Mouse (Mus musculus): ENCODE measurements around the gene Ip6k3. TPM values are rescaled to one million over a fixed set of nuclear protein-coding genes. Genes with fewer than 3 reads are reported as not detected.

Ip6k3 gene
- total RNA-seq, 1 experiment, result 0.27 TPM

DNA sequence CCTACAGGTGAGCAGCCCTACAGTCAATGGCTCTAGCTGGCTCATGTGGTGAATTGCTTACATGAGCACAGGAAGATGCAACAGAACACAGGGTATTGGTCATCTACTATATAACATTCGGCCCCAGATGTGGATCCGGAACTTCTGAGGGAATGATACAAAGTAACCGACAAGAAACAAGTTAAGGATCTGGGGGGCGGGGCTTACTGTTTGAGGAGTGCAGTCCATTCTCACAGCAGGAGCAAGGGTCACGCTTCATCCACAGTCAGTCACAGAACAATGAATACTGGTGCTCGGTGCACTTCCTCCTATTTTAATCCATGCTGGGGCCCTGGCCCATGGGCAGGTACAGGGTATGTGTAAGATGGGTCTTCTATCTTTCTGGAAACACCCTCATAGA lies 59.7 kb downstream of the Ip6k3 start:
- Histone ChIP-seq H3K27ac (ENCODE audit: insufficient read depth, low read depth, low read length, poor library complexity, severe bottlenecking) (no peak overlapping the region), H3K9me3 (ENCODE audit: control insufficient read depth, insufficient read depth, low read depth, low read length) (no peaks in the 10 kb centered on the region), H3K4me3 (ENCODE audit: insufficient read depth in 1 of 2, low read depth in 1 of 2, low read length in 2 of 2, poor library complexity in 1 of 2, severe bottlenecking in 1 of 2) (no peak overlapping the region), H3K9ac (ENCODE audit: insufficient read depth, low read depth, low read length, poor library complexity, severe bottlenecking) (no peak overlapping the region), H3K36me3 (ENCODE audit: control insufficient read depth, insufficient read depth, low read length, poor library complexity, severe bottlenecking) (peaks cover 53% of the 10 kb centered on the region), H3K4me1 (ENCODE audit: control insufficient read depth in 2 of 2, insufficient read depth in 2 of 2, low read length in 2 of 2, poor library complexity in 1 of 2) (peaks cover 6 to 21% of the 10 kb centered on the region in 2 experiments; a peak in 2 of 4 replicates)
- in situ Hi-C loops (cut with MboI; ENCODE audit: low sequenced_read_pairs in 2 of 2, unreplicated experiment in 2 of 2), result no loop called here
- TF ChIP-seq HCFC1 (IDR thresholded peaks at IDR 0.05; ENCODE audit: borderline replicate concordance, insufficient read depth, low read length), result no peak
- no peak for TF ChIP-seq ZC3H11A (IDR thresholded peaks at IDR 0.05; ENCODE audit: borderline replicate concordance, low read depth, low read length)
- no peak for TF ChIP-seq ZNF384 (IDR thresholded peaks at IDR 0.05; ENCODE audit: low read depth, low read length)
- TF ChIP-seq CHD2 (IDR thresholded peaks at IDR 0.05; ENCODE audit: low read depth, low read length), result no peak
- no peak for TF ChIP-seq MAFK (IDR thresholded peaks at IDR 0.05; ENCODE audit: insufficient read depth, low read depth, low read length)
- no peak for DNase-seq (ENCODE audit: low read depth, low spot score)

DNA sequence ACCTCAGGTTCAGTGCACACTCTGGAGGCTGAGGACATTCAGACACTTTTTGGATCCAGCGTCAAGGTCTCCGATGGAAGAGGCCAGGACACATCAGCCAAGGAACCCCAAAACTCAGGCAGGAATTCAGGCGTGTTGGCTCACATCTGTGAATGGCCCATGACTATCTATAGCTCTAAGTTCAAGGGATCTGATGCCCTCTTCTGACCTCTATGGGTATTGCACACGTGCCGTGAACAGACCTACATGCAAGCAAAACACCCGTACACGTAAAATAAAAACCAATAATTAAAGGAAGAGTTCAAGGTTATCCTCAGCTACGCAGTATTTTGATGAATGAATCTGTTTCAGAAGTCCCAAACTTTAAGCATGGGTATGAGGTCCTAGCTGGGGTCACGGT lies 60.9 kb downstream of the Ip6k3 start:
- no peak for DNase-seq (ENCODE audit: low read depth, low spot score)
- no peaks in the 10 kb centered on the region for H3K9me3 ChIP-seq (ENCODE audit: control insufficient read depth, insufficient read depth, low read depth, low read length)
- peaks cover 6 to 21% of the 10 kb centered on the region in 2 experiments; a peak in 2 of 4 replicates for H3K4me1 ChIP-seq (ENCODE audit: control insufficient read depth in 2 of 2, insufficient read depth in 2 of 2, low read length in 2 of 2, poor library complexity in 1 of 2)
- H3K36me3 ChIP-seq (ENCODE audit: control insufficient read depth, insufficient read depth, low read length, poor library complexity, severe bottlenecking), result peaks cover 57% of the 10 kb centered on the region
- TF ChIP-seq MAFK (IDR thresholded peaks at IDR 0.05; ENCODE audit: insufficient read depth, low read depth, low read length), result no peak
- no peak for TF ChIP-seq HCFC1 (IDR thresholded peaks at IDR 0.05; ENCODE audit: borderline replicate concordance, insufficient read depth, low read length)
- TF ChIP-seq ZC3H11A (IDR thresholded peaks at IDR 0.05; ENCODE audit: borderline replicate concordance, low read depth, low read length), result no peak
- no peak overlapping the region for H3K9ac ChIP-seq (ENCODE audit: insufficient read depth, low read depth, low read length, poor library complexity, severe bottlenecking)
- in situ Hi-C loops (cut with MboI; ENCODE audit: low sequenced_read_pairs in 2 of 2, unreplicated experiment in 2 of 2), result no loop called here
- no peak overlapping the region for H3K27ac ChIP-seq (ENCODE audit: insufficient read depth, low read depth, low read length, poor library complexity, severe bottlenecking)
- H3K4me3 ChIP-seq (ENCODE audit: insufficient read depth in 1 of 2, low read depth in 1 of 2, low read length in 2 of 2, poor library complexity in 1 of 2, severe bottlenecking in 1 of 2), result no peak overlapping the region

DNA sequence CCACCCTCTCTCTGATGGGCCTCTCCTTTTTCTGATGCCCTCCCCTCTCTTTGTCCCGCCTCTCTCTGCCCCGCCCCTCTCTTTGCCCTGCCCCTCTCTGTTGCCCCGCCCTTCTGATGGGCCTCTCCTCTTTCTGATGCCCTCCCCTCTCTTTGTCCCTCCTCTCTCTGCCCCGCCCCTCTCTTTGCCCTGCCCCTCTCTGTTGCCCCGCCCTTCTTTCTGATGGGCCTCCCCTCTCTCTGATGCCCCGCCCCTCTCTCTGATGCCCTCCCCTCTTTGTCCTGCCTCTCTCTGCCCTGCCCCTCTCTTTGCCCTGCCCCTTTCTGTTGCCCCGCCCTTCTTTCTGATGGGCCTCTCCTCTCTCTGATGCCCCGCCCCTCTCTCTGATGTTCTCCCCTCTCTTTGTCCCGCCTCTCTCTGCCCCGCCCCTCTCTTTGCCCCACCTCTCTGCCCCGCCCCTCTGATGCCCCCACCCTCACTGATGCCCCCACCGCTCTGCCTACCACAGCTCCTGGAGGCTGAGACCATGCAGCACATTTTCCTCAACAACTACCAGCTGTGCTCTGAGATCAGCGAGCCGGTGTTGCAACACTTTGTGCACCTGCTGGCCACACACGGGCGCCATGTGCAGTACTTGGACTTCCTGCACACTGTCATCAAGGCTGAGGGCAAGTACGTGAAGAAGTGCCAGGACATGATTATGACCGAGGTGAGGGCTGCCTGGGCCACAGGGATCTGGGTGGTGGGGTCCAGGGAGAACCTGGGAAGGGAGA lies 61.7 kb downstream of the Ip6k3 start:
- H3K9ac ChIP-seq (ENCODE audit: insufficient read depth, low read depth, low read length, poor library complexity, severe bottlenecking), result no peak overlapping the region
- no peak overlapping the region for H3K27ac ChIP-seq (ENCODE audit: insufficient read depth, low read depth, low read length, poor library complexity, severe bottlenecking)
- DNase-seq (ENCODE audit: low read depth, low spot score), result peak; percentile 83
- H3K4me3 ChIP-seq (ENCODE audit: insufficient read depth in 1 of 2, low read depth in 1 of 2, low read length in 2 of 2, poor library complexity in 1 of 2, severe bottlenecking in 1 of 2), result no peak overlapping the region
- in situ Hi-C loops (cut with MboI; ENCODE audit: low sequenced_read_pairs in 2 of 2, unreplicated experiment in 2 of 2), result no loop called here
- H3K36me3 ChIP-seq (ENCODE audit: control insufficient read depth, insufficient read depth, low read length, poor library complexity, severe bottlenecking), result peaks cover 57% of the 10 kb centered on the region
- no peaks in the 10 kb centered on the region for H3K9me3 ChIP-seq (ENCODE audit: control insufficient read depth, insufficient read depth, low read depth, low read length)
- TF ChIP-seq HCFC1 (IDR thresholded peaks at IDR 0.05; ENCODE audit: borderline replicate concordance, insufficient read depth, low read length) (no peak), CHD2 (IDR thresholded peaks at IDR 0.05; ENCODE audit: low read depth, low read length) (no peak), ZNF384 (IDR thresholded peaks at IDR 0.05; ENCODE audit: low read depth, low read length) (no peak), MAFK (IDR thresholded peaks at IDR 0.05; ENCODE audit: insufficient read depth, low read depth, low read length) (no peak), ZC3H11A (IDR thresholded peaks at IDR 0.05; ENCODE audit: borderline replicate concordance, low read depth, low read length) (no peak)
- peaks cover 6 to 22% of the 10 kb centered on the region in 2 experiments; a peak in 2 of 4 replicates for H3K4me1 ChIP-seq (ENCODE audit: control insufficient read depth in 2 of 2, insufficient read depth in 2 of 2, low read length in 2 of 2, poor library complexity in 1 of 2)

DNA sequence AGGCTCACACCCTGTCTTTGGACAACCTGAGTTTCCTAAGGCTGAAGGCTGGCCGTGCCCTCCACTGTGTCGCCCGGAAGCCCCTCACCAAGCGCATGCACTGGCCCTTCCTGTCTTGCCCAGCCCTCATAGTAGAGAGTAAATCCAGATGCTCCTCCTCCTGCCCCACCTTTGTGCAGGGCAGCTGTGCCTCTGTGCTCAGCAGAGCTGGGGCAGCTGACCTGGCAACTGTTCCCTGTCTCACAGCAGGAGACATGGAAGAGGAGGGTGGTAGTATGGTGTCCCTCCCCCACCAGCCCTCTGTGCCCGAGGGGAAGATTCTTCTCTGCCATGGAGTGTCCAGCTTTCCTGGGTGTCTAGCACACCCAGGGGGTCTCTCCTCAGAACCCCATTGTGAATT lies 65.9 kb downstream of the Ip6k3 start:
- peaks cover 51% of the 10 kb centered on the region for H3K36me3 ChIP-seq (ENCODE audit: control insufficient read depth, insufficient read depth, low read length, poor library complexity, severe bottlenecking)

More for the DNA sequence above, 65.9 kb downstream of the Ip6k3 start:
- Histone ChIP-seq H3K27ac (ENCODE audit: insufficient read depth, low read depth, low read length, poor library complexity, severe bottlenecking) (no peak overlapping the region), H3K4me3 (ENCODE audit: insufficient read depth in 1 of 2, low read depth in 1 of 2, low read length in 2 of 2, poor library complexity in 1 of 2, severe bottlenecking in 1 of 2) (no peak overlapping the region), H3K9me3 (ENCODE audit: control insufficient read depth, insufficient read depth, low read depth, low read length) (no peaks in the 10 kb centered on the region), H3K9ac (ENCODE audit: insufficient read depth, low read depth, low read length, poor library complexity, severe bottlenecking) (no peak overlapping the region), H3K4me1 (ENCODE audit: control insufficient read depth in 2 of 2, insufficient read depth in 2 of 2, low read length in 2 of 2, poor library complexity in 1 of 2) (peaks cover 6 to 31% of the 10 kb centered on the region in 2 experiments; a peak in 2 of 4 replicates)
- TF ChIP-seq CHD2 (IDR thresholded peaks at IDR 0.05; ENCODE audit: low read depth, low read length), result no peak
- no peak for TF ChIP-seq ZNF384 (IDR thresholded peaks at IDR 0.05; ENCODE audit: low read depth, low read length)
- no peak for TF ChIP-seq HCFC1 (IDR thresholded peaks at IDR 0.05; ENCODE audit: borderline replicate concordance, insufficient read depth, low read length)
- TF ChIP-seq ZC3H11A (IDR thresholded peaks at IDR 0.05; ENCODE audit: borderline replicate concordance, low read depth, low read length), result no peak
- TF ChIP-seq MAFK (IDR thresholded peaks at IDR 0.05; ENCODE audit: insufficient read depth, low read depth, low read length), result no peak
- in situ Hi-C loops (cut with MboI; ENCODE audit: low sequenced_read_pairs in 2 of 2, unreplicated experiment in 2 of 2), result no loop called here
- no peak for DNase-seq (ENCODE audit: low read depth, low spot score)

Measured in ES-E14 (cell line).